Mouse (Mus musculus): ENCODE measurements around the gene Sectm1b. TPM values are rescaled to one million over a fixed set of nuclear protein-coding genes. Genes with fewer than 3 reads are reported as not detected.

Sectm1b gene
- polyA plus RNA-seq, 1 experiment from 2014 or later: 0.05 TPM

DNA sequence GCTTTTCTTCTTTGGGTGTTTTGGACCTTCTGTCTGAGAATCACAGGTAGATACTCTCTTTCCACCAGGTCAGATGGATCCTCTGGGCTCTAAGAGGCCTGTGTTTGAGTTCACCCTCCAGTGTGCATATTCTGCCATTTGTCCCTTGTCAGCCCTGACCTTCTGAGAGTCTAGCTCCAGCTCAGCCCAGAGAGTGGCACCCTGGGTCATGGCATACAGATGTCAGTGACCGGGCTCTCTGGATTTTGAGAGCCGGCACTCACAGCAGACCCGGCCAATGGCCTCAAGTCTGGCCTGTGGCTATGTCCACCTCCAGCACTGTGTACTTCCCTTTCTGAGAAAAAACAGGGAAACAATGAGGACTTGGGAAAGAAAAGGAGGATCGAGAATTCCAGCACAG, 3.9 kb downstream of the Sectm1b start:
- Histone ChIP-seq H3K4me3 (ENCODE audit: low read depth, low read length) (no peak overlapping the region), H3K27me3 (ENCODE audit: control insufficient read depth, insufficient read depth, low read depth, low read length) (no peaks in the 10 kb centered on the region), H3K4me1 (ENCODE audit: control insufficient read depth, low read depth, low read length) (peaks cover 7% of the 10 kb centered on the region), H3K36me3 (ENCODE audit: control insufficient read depth, insufficient read depth) (no peaks in the 10 kb centered on the region), H3K27ac (ENCODE audit: low read length) (no peak overlapping the region), H3K9me3 (replicated peaks; ENCODE audit: control insufficient read depth, low read length) (no peaks in the 10 kb centered on the region), H3K9ac (ENCODE audit: low read depth, low read length) (no peak overlapping the region), H3K4me2 (ENCODE audit: low read depth, low read length) (no peak overlapping the region)
- whole genome bisulfite sequencing (ENCODE audit: insufficient replicate concordance): 68% methylated on average over 4 of the region's 4 CpGs
- no peak for ATAC-seq (ENCODE audit: low read depth)

DNA sequence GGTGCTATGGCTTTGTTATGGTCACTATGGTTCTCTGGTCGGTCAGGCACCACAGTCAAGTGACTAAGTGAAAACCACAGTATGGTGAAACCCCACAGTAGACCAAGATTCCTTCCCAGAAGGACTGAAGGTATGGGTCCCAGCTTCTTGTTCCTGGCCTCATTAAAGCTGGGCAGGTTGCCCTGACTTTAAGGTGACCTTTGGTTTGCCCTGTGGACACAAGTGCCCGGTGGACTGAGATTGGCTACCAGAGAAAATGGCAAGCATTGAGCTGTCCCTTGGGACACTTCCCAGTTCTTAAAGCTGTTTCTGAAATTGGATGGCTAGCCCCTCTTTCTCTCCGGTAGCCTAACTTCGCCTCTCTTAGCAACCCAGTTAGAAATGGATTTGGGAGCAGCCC, 4.4 kb downstream of the Sectm1b start:
- Histone ChIP-seq H3K9ac (ENCODE audit: low read depth, low read length) (no peak overlapping the region), H3K27ac (ENCODE audit: low read length) (no peak overlapping the region), H3K4me1 (ENCODE audit: control insufficient read depth, low read depth, low read length) (peaks cover 7% of the 10 kb centered on the region), H3K4me2 (ENCODE audit: low read depth, low read length) (no peak overlapping the region), H3K27me3 (ENCODE audit: control insufficient read depth, insufficient read depth, low read depth, low read length) (no peaks in the 10 kb centered on the region), H3K36me3 (ENCODE audit: control insufficient read depth, insufficient read depth) (no peaks in the 10 kb centered on the region), H3K9me3 (replicated peaks; ENCODE audit: control insufficient read depth, low read length) (no peaks in the 10 kb centered on the region), H3K4me3 (ENCODE audit: low read depth, low read length) (no peak overlapping the region)
- 55% methylated on average over 4 of the region's 4 CpGs for WGBS (ENCODE audit: insufficient replicate concordance)
- ATAC-seq (ENCODE audit: low read depth): no peak

DNA sequence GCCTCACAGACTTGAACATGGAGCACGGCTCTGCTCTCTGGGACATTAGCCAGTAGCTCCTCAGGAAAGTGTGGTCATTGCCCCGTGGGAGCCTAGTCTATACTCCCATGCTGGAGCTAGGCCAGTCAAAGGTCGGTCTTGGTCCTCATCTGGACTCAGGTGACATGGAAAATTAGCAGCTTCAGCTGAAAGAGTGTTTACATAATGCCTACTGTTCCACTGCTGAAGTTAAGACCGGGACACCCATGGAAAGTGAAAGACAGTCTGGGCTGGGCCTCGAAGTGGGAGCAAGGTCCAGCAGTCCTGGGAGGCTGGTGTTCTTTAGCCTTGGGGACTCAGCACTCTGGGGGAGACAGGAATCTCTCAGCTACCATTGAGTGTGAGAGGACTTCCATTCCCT, 5.2 kb downstream of the Sectm1b start:
- H3K9ac ChIP-seq (ENCODE audit: low read depth, low read length): no peak overlapping the region
- WGBS (ENCODE audit: insufficient replicate concordance): 48% methylated on average over 5 of the region's 5 CpGs
- peak overlapping the region; percentile 2; the same call in 1 of the 2 replicates for H3K27ac ChIP-seq (ENCODE audit: low read length)
- no peaks in the 10 kb centered on the region for H3K9me3 ChIP-seq (replicated peaks; ENCODE audit: control insufficient read depth, low read length)
- no peak overlapping the region for H3K4me3 ChIP-seq (ENCODE audit: low read depth, low read length)
- H3K4me1 ChIP-seq (ENCODE audit: control insufficient read depth, low read depth, low read length): peaks cover 7% of the 10 kb centered on the region
- H3K36me3 ChIP-seq (ENCODE audit: control insufficient read depth, insufficient read depth): no peaks in the 10 kb centered on the region
- no peak overlapping the region for H3K4me2 ChIP-seq (ENCODE audit: low read depth, low read length)
- peak; percentile 20; the same call in 1 of the 2 replicates for ATAC-seq (ENCODE audit: low read depth)
- no peaks in the 10 kb centered on the region for H3K27me3 ChIP-seq (ENCODE audit: control insufficient read depth, insufficient read depth, low read depth, low read length)

- H3K4me2 ChIP-seq (ENCODE audit: low read depth, low read length): no peak overlapping the region
- no peak overlapping the region for H3K9ac ChIP-seq (ENCODE audit: low read depth, low read length)
- H3K9me3 ChIP-seq (replicated peaks; ENCODE audit: control insufficient read depth, low read length): no peaks in the 10 kb centered on the region
- WGBS (ENCODE audit: insufficient replicate concordance): 39% methylated on average over 7 of the region's 7 CpGs
- no peaks in the 10 kb centered on the region for H3K27me3 ChIP-seq (ENCODE audit: control insufficient read depth, insufficient read depth, low read depth, low read length)
- H3K4me1 ChIP-seq (ENCODE audit: control insufficient read depth, low read depth, low read length): peaks cover 7% of the 10 kb centered on the region
- peak; percentile 84 for ATAC-seq (ENCODE audit: low read depth)
- no peak overlapping the region for H3K4me3 ChIP-seq (ENCODE audit: low read depth, low read length)
- H3K27ac ChIP-seq (ENCODE audit: low read length): peak overlapping the region; percentile 86
- no peaks in the 10 kb centered on the region for H3K36me3 ChIP-seq (ENCODE audit: control insufficient read depth, insufficient read depth)
These were observed 6.7 kb downstream of the Sectm1b start for GRCm38 (mm10) chr11:121056536-121057236.

DNA sequence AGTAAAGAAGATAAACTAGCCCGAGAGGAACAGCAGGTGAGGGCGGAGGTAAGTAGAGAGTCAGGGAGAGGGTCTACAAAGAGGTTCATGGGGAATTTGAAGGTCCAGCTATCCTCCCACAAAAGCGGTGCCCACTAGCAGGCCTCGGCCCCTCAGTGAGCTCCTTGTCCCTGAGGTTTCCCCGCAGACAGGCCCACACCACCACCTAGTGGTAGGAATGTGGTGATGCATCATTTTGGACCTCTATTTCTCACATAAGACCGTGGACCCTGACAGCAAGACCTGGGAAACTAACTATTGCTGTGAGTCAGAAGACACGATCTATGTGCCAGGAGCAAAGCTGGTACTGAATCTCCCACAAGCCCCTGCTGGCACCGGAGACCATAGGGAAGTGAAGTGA, 9.8 kb downstream of the Sectm1b start:
- no peaks in the 10 kb centered on the region for H3K27me3 ChIP-seq (ENCODE audit: control insufficient read depth, insufficient read depth, low read depth, low read length)
- no peaks in the 10 kb centered on the region for H3K9me3 ChIP-seq (replicated peaks; ENCODE audit: control insufficient read depth, low read length)
- H3K4me1 ChIP-seq (ENCODE audit: control insufficient read depth, low read depth, low read length): peaks cover 7% of the 10 kb centered on the region
- no peak overlapping the region for H3K27ac ChIP-seq (ENCODE audit: low read length)
- H3K4me2 ChIP-seq (ENCODE audit: low read depth, low read length): no peak overlapping the region
- H3K9ac ChIP-seq (ENCODE audit: low read depth, low read length): no peak overlapping the region
- 14% methylated on average over 8 of the region's 8 CpGs for WGBS (ENCODE audit: insufficient replicate concordance)
- H3K36me3 ChIP-seq (ENCODE audit: control insufficient read depth, insufficient read depth): no peaks in the 10 kb centered on the region
- no peak overlapping the region for H3K4me3 ChIP-seq (ENCODE audit: low read depth, low read length)
- no peak for ATAC-seq (ENCODE audit: low read depth)

DNA sequence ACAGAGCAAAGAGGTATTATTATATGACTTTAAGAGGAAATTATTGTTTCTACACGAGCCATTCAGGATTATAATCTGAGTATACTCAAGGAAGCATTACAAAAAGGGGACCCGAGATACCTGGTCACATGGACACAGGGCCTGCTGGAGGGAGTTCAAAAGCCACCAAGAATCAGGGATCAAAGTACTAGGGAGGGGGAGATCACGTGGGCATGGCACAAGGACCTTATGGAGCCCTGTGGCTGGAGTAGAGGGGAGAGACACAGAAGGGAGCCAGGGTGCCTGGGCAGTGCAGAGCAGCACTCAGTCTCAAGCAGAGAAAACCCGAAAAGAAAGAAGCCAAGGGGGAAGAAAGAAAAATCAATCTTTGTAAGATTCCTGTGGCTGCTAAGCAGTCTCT, 11.0 kb downstream of the Sectm1b start:
- Histone ChIP-seq H3K36me3 (ENCODE audit: control insufficient read depth, insufficient read depth) (no peaks in the 10 kb centered on the region), H3K9ac (ENCODE audit: low read depth, low read length) (no peak overlapping the region), H3K27me3 (ENCODE audit: control insufficient read depth, insufficient read depth, low read depth, low read length) (no peaks in the 10 kb centered on the region), H3K4me2 (ENCODE audit: low read depth, low read length) (no peak overlapping the region), H3K4me1 (ENCODE audit: control insufficient read depth, low read depth, low read length) (peaks cover 7% of the 10 kb centered on the region), H3K27ac (ENCODE audit: low read length) (no peak overlapping the region), H3K4me3 (ENCODE audit: low read depth, low read length) (no peak overlapping the region), H3K9me3 (replicated peaks; ENCODE audit: control insufficient read depth, low read length) (no peaks in the 10 kb centered on the region)
- 43% methylated on average over 4 of the region's 4 CpGs for WGBS (ENCODE audit: insufficient replicate concordance)
- no peak for ATAC-seq (ENCODE audit: low read depth)

DNA sequence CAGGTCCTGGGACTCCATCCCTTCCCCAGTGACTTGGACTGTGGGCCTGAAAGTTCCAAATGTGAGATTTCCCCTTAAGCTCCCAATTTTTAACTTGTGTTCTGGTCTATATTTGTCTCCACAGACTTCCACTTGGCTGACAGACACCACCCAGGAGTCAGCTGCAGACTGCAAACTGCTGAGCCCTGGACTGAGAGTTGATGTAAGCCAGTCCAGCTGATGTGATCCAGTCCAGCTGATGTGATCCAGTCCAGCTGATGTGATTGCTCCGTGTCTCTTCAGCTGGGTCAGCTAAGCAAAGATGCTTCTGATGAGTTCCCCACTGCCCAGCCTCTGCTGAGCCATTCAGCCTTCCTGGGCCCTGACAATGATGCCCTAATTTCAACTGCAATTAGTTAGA, 11.6 kb downstream of the Sectm1b start:
- Histone ChIP-seq H3K27ac (ENCODE audit: low read length) (no peak overlapping the region), H3K36me3 (ENCODE audit: control insufficient read depth, insufficient read depth) (no peaks in the 10 kb centered on the region), H3K9ac (ENCODE audit: low read depth, low read length) (no peak overlapping the region), H3K9me3 (replicated peaks; ENCODE audit: control insufficient read depth, low read length) (no peaks in the 10 kb centered on the region), H3K27me3 (ENCODE audit: control insufficient read depth, insufficient read depth, low read depth, low read length) (no peaks in the 10 kb centered on the region), H3K4me3 (ENCODE audit: low read depth, low read length) (no peak overlapping the region), H3K4me2 (ENCODE audit: low read depth, low read length) (no peak overlapping the region), H3K4me1 (ENCODE audit: control insufficient read depth, low read depth, low read length) (peaks cover 2% of the 10 kb centered on the region)
- ATAC-seq (ENCODE audit: low read depth): no peak
- 62% methylated on average over 1 of the region's 1 CpGs for WGBS (ENCODE audit: insufficient replicate concordance)

DNA sequence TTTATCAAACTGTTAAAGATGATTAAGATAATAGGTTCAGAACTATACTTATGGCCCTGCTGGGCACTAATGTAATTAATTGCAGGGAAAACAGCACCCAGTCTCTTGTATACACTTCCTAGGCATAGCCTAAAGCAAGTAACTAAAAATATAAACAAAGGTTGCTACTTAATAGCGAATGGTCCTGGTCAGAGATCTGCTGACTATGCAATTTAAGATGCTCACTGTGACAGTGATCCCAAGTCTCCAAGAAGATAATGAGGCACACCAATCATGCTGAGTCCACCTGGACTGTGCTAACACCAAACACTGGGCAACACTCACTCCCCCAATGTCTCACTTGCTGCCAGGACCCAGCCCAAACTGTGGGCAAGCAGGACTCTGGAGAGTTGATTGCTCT, 13.5 kb downstream of the Sectm1b start:
- 50% methylated on average over 1 of the region's 1 CpGs for WGBS (ENCODE audit: insufficient replicate concordance)
- Histone ChIP-seq H3K4me2 (ENCODE audit: low read depth, low read length) (no peak overlapping the region), H3K27me3 (ENCODE audit: control insufficient read depth, insufficient read depth, low read depth, low read length) (no peaks in the 10 kb centered on the region), H3K4me1 (ENCODE audit: control insufficient read depth, low read depth, low read length) (no peaks in the 10 kb centered on the region), H3K9ac (ENCODE audit: low read depth, low read length) (no peak overlapping the region), H3K9me3 (replicated peaks; ENCODE audit: control insufficient read depth, low read length) (no peaks in the 10 kb centered on the region), H3K27ac (ENCODE audit: low read length) (no peak overlapping the region), H3K36me3 (ENCODE audit: control insufficient read depth, insufficient read depth) (no peaks in the 10 kb centered on the region), H3K4me3 (ENCODE audit: low read depth, low read length) (no peak overlapping the region)
- no peak for ATAC-seq (ENCODE audit: low read depth)

DNA sequence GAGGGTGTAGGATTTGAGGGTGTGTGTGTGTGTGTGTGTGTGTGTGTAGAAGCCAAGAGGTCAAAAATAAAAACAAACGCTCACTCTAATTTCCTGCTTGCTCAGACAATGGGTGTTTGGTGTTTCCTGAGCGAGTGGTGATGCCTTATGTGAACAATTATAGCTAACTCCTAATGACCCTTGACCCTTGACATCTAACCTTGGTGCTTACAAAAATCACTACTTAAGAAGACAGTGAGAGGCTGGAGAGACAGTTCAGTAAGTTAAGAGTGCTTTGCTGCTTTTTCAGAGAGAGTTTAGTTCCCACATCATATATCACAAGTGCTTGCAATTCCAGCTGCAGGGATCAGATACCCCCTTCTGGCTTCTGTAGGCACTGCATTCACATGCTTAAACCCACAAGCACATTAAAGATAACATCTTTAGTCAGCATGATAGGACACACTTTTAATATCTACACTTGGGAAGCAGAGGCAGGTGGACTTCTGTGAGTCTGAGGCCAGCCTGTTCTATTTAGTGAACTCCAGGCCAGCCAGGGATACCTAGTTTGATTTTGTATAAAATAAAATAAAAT, 15.5 kb downstream of the Sectm1b start:
- Histone ChIP-seq H3K27me3 (ENCODE audit: control insufficient read depth, insufficient read depth, low read depth, low read length) (no peaks in the 10 kb centered on the region), H3K9me3 (replicated peaks; ENCODE audit: control insufficient read depth, low read length) (no peaks in the 10 kb centered on the region), H3K27ac (ENCODE audit: low read length) (no peak overlapping the region), H3K4me2 (ENCODE audit: low read depth, low read length) (no peak overlapping the region), H3K9ac (ENCODE audit: low read depth, low read length) (no peak overlapping the region), H3K4me1 (ENCODE audit: control insufficient read depth, low read depth, low read length) (no peaks in the 10 kb centered on the region), H3K36me3 (ENCODE audit: control insufficient read depth, insufficient read depth) (no peaks in the 10 kb centered on the region), H3K4me3 (ENCODE audit: low read depth, low read length) (no peak overlapping the region)
- WGBS (ENCODE audit: insufficient replicate concordance): 44% methylated on average over 2 of the region's 2 CpGs
- ATAC-seq (ENCODE audit: low read depth): no peak

Measured in liver, embryonic 16.5 days (tissue).